Mouse (Mus musculus) left cerebral cortex, adult 11 months (tissue): ENCODE results near the gene Srcap.

Experiments used
- DNase-seq: peaks from one replicate; pipeline ENCODE4 v3.0.0; 2022; ENCODE audit warnings: low spot score

The Srcap gene

GRCm38 (mm10) chr7:127574115-127574514, 62.3 kb downstream of the Srcap start:
- DNase-seq, result no peak

- DNase-seq, result no peak
These were observed 71.5 kb downstream of the Srcap start for GRCm38 (mm10) chr7:127583260-127583659.

- DNase-seq, result no peak
These were observed 73.2 kb downstream of the Srcap start for GRCm38 (mm10) chr7:127585031-127585430.

- DNase-seq, result no peak
These were observed 74.4 kb downstream of the Srcap start for GRCm38 (mm10) chr7:127586149-127586548.

- DNase-seq, result no peak
These were observed 75.4 kb downstream of the Srcap start for GRCm38 (mm10) chr7:127587196-127587595.

GRCm38 (mm10) chr7:127588011-127588871, 76.5 kb downstream of the Srcap start, which contains the start of the genes Ccdc189 and Rnf40:
Ccdc189 (minus strand) TSS chr7:127588595.
Rnf40 (plus strand) TSS chr7:127588767.
- DNase-seq, result peak; percentile 96

GRCm38 (mm10) chr7:127588901-127589300, 77.1 kb downstream of the Srcap start:
- no peak for DNase-seq

- DNase-seq, result no peak
These were observed 77.9 kb downstream of the Srcap start for GRCm38 (mm10) chr7:127589637-127590036.

GRCm38 (mm10) chr7:127591108-127591507, 79.3 kb downstream of the Srcap start:
- DNase-seq, result no peak

GRCm38 (mm10) chr7:127592575-127592974, 80.8 kb downstream of the Srcap start:
- no peak for DNase-seq

- DNase-seq, result no peak
These were observed 85.0 kb downstream of the Srcap start for GRCm38 (mm10) chr7:127596747-127597146.

GRCm38 (mm10) chr7:127600612-127601011, 88.8 kb downstream of the Srcap start:
- DNase-seq, result no peak

GRCm38 (mm10) chr7:127601735-127602134, 90.0 kb downstream of the Srcap start:
- no peak for DNase-seq

GRCm38 (mm10) chr7:127602903-127603302, 91.1 kb downstream of the Srcap start:
- DNase-seq, result no peak

GRCm38 (mm10) chr7:127604256-127604655, 92.5 kb downstream of the Srcap start:
- no peak for DNase-seq

GRCm38 (mm10) chr7:127607150-127607549, 95.4 kb downstream of the Srcap start:
- no peak for DNase-seq
